Mouse (Mus musculus) cortical plate, adult 2 months (tissue): ENCODE measurements at regions not wholly inside any gene's neighbourhood (a gene's known extent, or its start where the extent isn't known, plus 50 kb on each side); places are given as distances from the start of the nearest gene placed in this dataset.

Source experiments
- H3K27ac ChIP-seq: fragments of 200-500 bp; 2 replicates; pipeline ENCODE4 v1.5.1; 2012; ENCODE audit warnings: low read length, control low read depth, inconsistent platforms; ENCODE audit not compliant: insufficient read depth
- H3K4me1 ChIP-seq: fragments of 200-500 bp; 2 replicates; pipeline ENCODE4 v1.6.1; 2011; ENCODE audit warnings: low read length; ENCODE audit not compliant: control insufficient read depth, insufficient read depth
- H3K4me3 ChIP-seq: fragments of 200-500 bp; 2 replicates; pipeline ENCODE4 v1.5.1; 2011; ENCODE audit warnings: mild to moderate bottlenecking, low read length, control low read depth; ENCODE audit not compliant: insufficient read depth
- CTCF ChIP-seq: fragments of 200-500 bp; IDR thresholded peaks from 2 replicates; pipeline ENCODE4 v1.5.1; 2011; ENCODE audit warnings: mild to moderate bottlenecking, control low read depth, low read length; ENCODE audit not compliant: insufficient read depth; ENCODE audit errors: extremely low read depth
- POLR2A ChIP-seq: fragments of 200-500 bp; IDR thresholded peaks from 2 replicates; pipeline ENCODE4 v1.6.1; 2011; ENCODE audit warnings: mild to moderate bottlenecking, low read length, control low read depth; ENCODE audit not compliant: insufficient read depth; ENCODE audit errors: extremely low read depth

- Histone ChIP-seq H3K4me1 (no peaks in the 10 kb centered on the region), H3K27ac (no peak overlapping the region), H3K4me3 (no peak overlapping the region)
- TF ChIP-seq CTCF (no peak), POLR2A (no peak)
Observed at GRCm38 (mm10) chr13:101824962-101825361, 56.9 kb upstream of the Pik3r1 start.

- Histone ChIP-seq H3K4me3 (no peak overlapping the region), H3K4me1 (no peaks in the 10 kb centered on the region), H3K27ac (no peak overlapping the region)
- TF ChIP-seq POLR2A = no peak
- no peak for TF ChIP-seq CTCF
Observed at GRCm38 (mm10) chr13:101831872-101832629, 64.0 kb upstream of the Pik3r1 start.

- Histone ChIP-seq H3K4me1 (no peaks in the 10 kb centered on the region), H3K4me3 (no peak overlapping the region), H3K27ac (no peak overlapping the region)
- TF ChIP-seq CTCF (no peak), POLR2A (no peak)
Observed at GRCm38 (mm10) chr13:101834546-101834945, 66.5 kb upstream of the Pik3r1 start.

- no peak for TF ChIP-seq POLR2A
- no peak for TF ChIP-seq CTCF
- no peak overlapping the region for H3K4me3 ChIP-seq
- no peak overlapping the region for H3K27ac ChIP-seq
- no peaks in the 10 kb centered on the region for H3K4me1 ChIP-seq
Observed at GRCm38 (mm10) chr13:101836992-101837391, 69.0 kb upstream of the Pik3r1 start.

GRCm38 (mm10) chr13:101844461-101845440 lies 76.7 kb upstream of the Pik3r1 start:
- no peaks in the 10 kb centered on the region for H3K4me1 ChIP-seq
- no peak overlapping the region for H3K27ac ChIP-seq
- no peak overlapping the region for H3K4me3 ChIP-seq
- TF ChIP-seq POLR2A (no peak), CTCF (no peak)

GRCm38 (mm10) chr13:101846016-101846415 lies 78.0 kb upstream of the Pik3r1 start:
- TF ChIP-seq CTCF = no peak
- no peak for TF ChIP-seq POLR2A
- H3K27ac ChIP-seq = no peak overlapping the region
- no peak overlapping the region for H3K4me3 ChIP-seq
- no peaks in the 10 kb centered on the region for H3K4me1 ChIP-seq

- no peak for TF ChIP-seq CTCF
- TF ChIP-seq POLR2A = no peak
- H3K4me1 ChIP-seq = no peaks in the 10 kb centered on the region
- H3K27ac ChIP-seq = no peak overlapping the region
- no peak overlapping the region for H3K4me3 ChIP-seq
Observed at GRCm38 (mm10) chr13:101847879-101848600, 80.0 kb upstream of the Pik3r1 start.

- Histone ChIP-seq H3K4me1 (no peaks in the 10 kb centered on the region), H3K4me3 (no peak overlapping the region)
- TF ChIP-seq CTCF = no peak
- TF ChIP-seq POLR2A = no peak
Observed at GRCm38 (mm10) chr13:101848601-101849147, 80.7 kb upstream of the Pik3r1 start.

GRCm38 (mm10) chr13:101849416-101849815 lies 81.4 kb upstream of the Pik3r1 start:
- Histone ChIP-seq H3K4me1 (no peaks in the 10 kb centered on the region), H3K27ac (no peak overlapping the region)
- no peak for TF ChIP-seq POLR2A

More at GRCm38 (mm10) chr13:101848601-101849147, 80.7 kb upstream of the Pik3r1 start:
- H3K27ac ChIP-seq = no peak overlapping the region

More at GRCm38 (mm10) chr13:101849416-101849815, 81.4 kb upstream of the Pik3r1 start:
- H3K4me3 ChIP-seq = no peak overlapping the region
